Mouse (Mus musculus) CH12.LX (cell line): ENCODE measurements around the gene Usp32. TPM values are rescaled to one million over a fixed set of nuclear protein-coding genes. Genes with fewer than 3 reads are reported as not detected.

ENCODE experiments used
- DNase-seq: peaks from one replicate; pipeline ENCODE4 v3.0.0-alpha.2; 2013; ENCODE audit errors: extremely low read depth
- H3K27ac ChIP-seq: 2 replicates; pipeline ENCODE4 v1.5.1; 2012; ENCODE audit warnings: low read depth, mild to moderate bottlenecking, control low read depth, moderate library complexity; ENCODE audit not compliant: insufficient read depth
- H3K27me3 ChIP-seq: replicated peaks from 2 replicates; pipeline ENCODE3; 2012; ENCODE audit warnings: inconsistent platforms
- H3K36me3 ChIP-seq, 2 experiments: replicated peaks in 1 of 2; 2 replicates each; pipeline versions ENCODE3 to v1.6.1; 2012; ENCODE audit warnings: inconsistent platforms in 1 of 2, low read length in 1 of 2, mild to moderate bottlenecking in 1 of 2, mixed read lengths in 1 of 2, moderate library complexity in 1 of 2; ENCODE audit not compliant: control insufficient read depth in 1 of 2, insufficient read depth in 1 of 2
- H3K4me1 ChIP-seq, 2 experiments: 2 replicates each; pipeline ENCODE4 v1.6.1; 2012; ENCODE audit warnings: inconsistent platforms in 1 of 2, moderate library complexity in 1 of 2; ENCODE audit not compliant: insufficient read depth in 2 of 2, control insufficient read depth in 1 of 2
- H3K4me2 ChIP-seq: 2 replicates; pipeline ENCODE4 v1.6.1; 2012; ENCODE audit warnings: low read depth, mild to moderate bottlenecking, control low read depth; ENCODE audit not compliant: poor library complexity, insufficient read depth, severe bottlenecking
- H3K4me3 ChIP-seq, 3 experiments: fragments of 150-350 bp in 1 of 3; sonication (generic) in 1 of 3; replicated peaks in 1 of 3; 2 replicates each; pipeline versions ENCODE3 to v1.5.1; 2011 to 2012; ENCODE audit warnings: low read depth in 2 of 3, low read length in 2 of 3, mild to moderate bottlenecking in 2 of 3, moderate library complexity in 2 of 3, control low read depth in 1 of 3, improper control_type of control experiment in 1 of 3, inconsistent platforms in 1 of 3, mixed read lengths in 1 of 3; ENCODE audit not compliant: poor library complexity in 1 of 3
- H3K79me2 ChIP-seq: replicated peaks from 2 replicates; pipeline ENCODE4 v1.6.1; 2012; ENCODE audit warnings: mild to moderate bottlenecking, moderate library complexity; ENCODE audit not compliant: control insufficient read depth, poor library complexity, insufficient read depth, severe bottlenecking; ENCODE audit errors: extremely low read depth
- H3K9ac ChIP-seq: 2 replicates; pipeline ENCODE4 v1.6.1; 2012; ENCODE audit warnings: low read depth, mild to moderate bottlenecking, control low read depth, moderate library complexity; ENCODE audit not compliant: insufficient read depth
- H3K9me3 ChIP-seq: replicated peaks from 2 replicates; pipeline ENCODE3; 2012; ENCODE audit warnings: low read length, inconsistent platforms, mixed read lengths
- BHLHE40 ChIP-seq: IDR thresholded peaks from 2 replicates; pipeline ENCODE4 v1.6.1; 2011; ENCODE audit warnings: mild to moderate bottlenecking, low read depth, low read length, improper control_type of control experiment
- CHD2 ChIP-seq: IDR thresholded peaks from 2 replicates; pipeline ENCODE4 v1.6.1; 2011; ENCODE audit warnings: low read length, improper control_type of control experiment
- E2F4 ChIP-seq: IDR thresholded peaks from 2 replicates; pipeline ENCODE4 v1.6.1; 2011; ENCODE audit warnings: low read depth, low read length, improper control_type of control experiment; ENCODE audit not compliant: insufficient replicate concordance
- ELF1 ChIP-seq: IDR thresholded peaks from 2 replicates; pipeline ENCODE4 v1.6.1; 2014; ENCODE audit warnings: low read depth, mild to moderate bottlenecking, inconsistent platforms, low read length, improper control_type of control experiment
- ETS1 ChIP-seq: conservative IDR thresholded peaks from 2 replicates; pipeline ENCODE4 v1.6.1; 2012; ENCODE audit warnings: low read depth, mild to moderate bottlenecking, inconsistent platforms, low read length, improper control_type of control experiment, moderate library complexity
- HCFC1 ChIP-seq: IDR thresholded peaks from 2 replicates; pipeline ENCODE4 v1.6.1; 2012; ENCODE audit warnings: low read depth, mild to moderate bottlenecking, inconsistent platforms, low read length, improper control_type of control experiment
- IRF4 ChIP-seq: IDR thresholded peaks from 2 replicates; pipeline ENCODE4 v1.6.1; 2014; ENCODE audit warnings: low read depth, mild to moderate bottlenecking, inconsistent platforms, low read length, improper control_type of control experiment
- JUN ChIP-seq: IDR thresholded peaks from 2 replicates; pipeline ENCODE4 v1.6.1; 2011; ENCODE audit warnings: low read depth, mild to moderate bottlenecking, low read length, improper control_type of control experiment, moderate library complexity; ENCODE audit not compliant: insufficient read depth
- JUND ChIP-seq: conservative IDR thresholded peaks from 2 replicates; pipeline ENCODE4 v1.6.1; 2011; ENCODE audit warnings: low read depth, low read length, improper control_type of control experiment
- KAT2A ChIP-seq: IDR thresholded peaks from 2 replicates; pipeline ENCODE4 v1.6.1; 2012; ENCODE audit warnings: low read length, improper control_type of control experiment, inconsistent platforms; ENCODE audit not compliant: insufficient replicate concordance
- NRF1 ChIP-seq: IDR thresholded peaks from 2 replicates; pipeline ENCODE4 v1.6.1; 2014; ENCODE audit warnings: low read depth, mild to moderate bottlenecking, inconsistent platforms, low read length, improper control_type of control experiment, moderate library complexity
- POLR2AphosphoS2 ChIP-seq: IDR thresholded peaks from 2 replicates; pipeline ENCODE4 v1.6.1; 2011; ENCODE audit warnings: low read depth, low read length, improper control_type of control experiment
- RAD21 ChIP-seq: IDR thresholded peaks from 2 replicates; pipeline ENCODE4 v1.6.1; 2011; ENCODE audit warnings: low read depth, mild to moderate bottlenecking, low read length, improper control_type of control experiment, moderate library complexity
- SIN3A ChIP-seq: IDR thresholded peaks from 2 replicates; pipeline ENCODE4 v1.6.1; 2012; ENCODE audit warnings: low read length, improper control_type of control experiment, inconsistent platforms
- TBP ChIP-seq: conservative IDR thresholded peaks from 2 replicates; pipeline ENCODE4 v1.6.1; 2011; ENCODE audit warnings: low read depth, low read length, improper control_type of control experiment
- ZC3H11A ChIP-seq: IDR thresholded peaks from 2 replicates; pipeline ENCODE4 v1.6.1; 2012; ENCODE audit warnings: low read depth, mild to moderate bottlenecking, inconsistent platforms, low read length, improper control_type of control experiment
- ZNF384 ChIP-seq: IDR thresholded peaks from 2 replicates; pipeline ENCODE4 v1.6.1; 2012; ENCODE audit warnings: low read depth, low read length, improper control_type of control experiment, inconsistent platforms
- dilution Hi-C: fragments of 300-500 bp; cut with MboI; formaldehyde crosslinking; loops from 2 replicates; pipeline ENCODE4 v1.14.3; 2020; ENCODE audit warnings: low sequenced_read_pairs; ENCODE audit not compliant: extremely low pct_unique_long_range_greater_than_20kb, extremely low pct_ligation_motif_present
- in situ Hi-C: fragments of 300-500 bp; cut with MboI; formaldehyde crosslinking; loops from 3 replicates; pipeline ENCODE4 v1.14.3; 2019; ENCODE audit warnings: low sequenced_read_pairs, low pct_ligation_motif_present, low pct_unique_long_range_greater_than_20kb, mixed read lengths
- polyA plus RNA-seq: library from polyadenylated mRNA; unstranded; fragments of >175 nt; gene quantifications from 2 replicates; pipeline ENCODE4 v1.2.1, GENCODE M21; 2012; ENCODE audit warnings: low read depth; ENCODE audit not compliant: insufficient read length
- total RNA-seq, 2 experiments: library from RNA; depleted of rRNA; stranded (reverse); fragments of 300-350 nt in 1 of 2; fragments of >200 nt in 1 of 2; gene quantifications; 2 replicates each; pipeline ENCODE4 v1.2.3; 2012 to 2014

Usp32 gene
- total and polyA plus RNA-seq, 3 experiments: 7.4 to 12.0 (median 11.8) TPM

DNA sequence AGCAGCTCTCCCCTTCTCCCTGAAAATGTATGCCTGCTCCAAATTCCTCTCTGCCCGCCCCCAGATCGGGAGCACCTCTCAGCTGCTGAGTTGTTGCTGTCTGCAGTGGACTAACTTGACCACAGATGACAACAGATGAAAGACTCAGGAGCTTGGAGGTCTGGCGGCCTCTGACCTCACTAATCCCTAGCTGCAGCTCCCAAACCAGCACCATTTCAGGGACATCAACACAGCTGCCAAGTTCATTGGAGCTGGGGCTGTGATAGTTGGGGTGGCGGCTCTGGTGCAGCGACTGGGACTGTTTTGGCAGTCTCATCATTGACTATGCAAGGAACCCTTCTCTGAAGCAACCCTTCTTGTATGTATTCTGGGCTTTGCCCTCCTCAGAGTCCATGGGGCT lies 44.8 kb downstream of the Usp32 start:
- Histone ChIP-seq H3K27me3 (no peaks in the 10 kb centered on the region), H3K9me3 (no peaks in the 10 kb centered on the region), H3K4me3 (no peak overlapping the region), H3K27ac (no peak overlapping the region), H3K4me1 (no peaks in the 10 kb centered on the region), H3K9ac (no peak overlapping the region), H3K36me3 (peaks cover 0 to 16% of the 10 kb centered on the region in 2 experiments), H3K79me2 (no peaks in the 10 kb centered on the region), H3K4me2 (no peak overlapping the region)
- no peak for DNase-seq
- in situ Hi-C loops: no loop called here
- dilution Hi-C loops: no loop called here
- TF ChIP-seq ELF1 (no peak), TBP (no peak), JUND (no peak), NRF1 (no peak), E2F4 (no peak), ETS1 (no peak), HCFC1 (no peak), RAD21 (no peak), SIN3A (no peak), JUN (no peak), ZC3H11A (no peak), KAT2A (no peak), POLR2AphosphoS2 (no peak)
- TF ChIP-seq, all 38 proteins: peak for 0

DNA sequence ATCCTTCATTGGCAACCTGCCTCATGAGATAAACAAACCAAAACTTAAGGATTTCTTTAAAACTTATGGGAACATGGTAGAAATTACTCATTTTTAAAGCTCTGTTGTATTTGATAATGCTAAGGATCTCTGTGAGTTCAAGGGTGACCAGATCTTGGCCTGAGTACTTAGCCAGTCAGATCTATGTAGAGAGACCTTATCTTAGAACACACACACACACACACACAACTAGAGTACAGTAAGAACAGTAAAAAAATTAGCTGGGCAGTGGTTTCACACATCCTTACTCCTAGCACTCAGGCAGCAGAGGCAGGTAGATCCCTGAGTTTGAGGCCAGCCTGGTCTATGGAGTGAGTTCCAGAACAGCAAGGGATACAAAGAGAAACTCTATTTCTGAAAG lies 53.7 kb downstream of the Usp32 start:
- in situ Hi-C loops: no loop called here
- no peaks in the 10 kb centered on the region for H3K9me3 ChIP-seq
- peaks cover 0 to 8% of the 10 kb centered on the region in 2 experiments for H3K36me3 ChIP-seq
- H3K4me2 ChIP-seq: no peak overlapping the region
- dilution Hi-C loops: no loop called here
- DNase-seq: no peak
- no peaks in the 10 kb centered on the region for H3K79me2 ChIP-seq
- H3K9ac ChIP-seq: no peak overlapping the region
- H3K27me3 ChIP-seq: no peaks in the 10 kb centered on the region
- H3K4me3 ChIP-seq: no peak overlapping the region
- H3K27ac ChIP-seq: no peak overlapping the region
- TF ChIP-seq BHLHE40 (no peak), IRF4 (no peak), SIN3A (no peak), ZNF384 (no peak), CHD2 (no peak)
- no peaks in the 10 kb centered on the region for H3K4me1 ChIP-seq
